Mouse (Mus musculus): ENCODE measurements around the gene Gm21962. TPM values are rescaled to one million over a fixed set of nuclear protein-coding genes. Genes with fewer than 3 reads are reported as not detected.

Gm21962 gene
- polyA plus RNA-seq, 1 experiment: not detected

- TF ChIP-seq POLR2A (IDR thresholded peaks at IDR 0.05; ENCODE audit: borderline replicate concordance, control insufficient read depth, low read depth, low read length) (no peak), CTCF (IDR thresholded peaks at IDR 0.05; ENCODE audit: control insufficient read depth, insufficient read depth, low read length) (no peak)
- Histone ChIP-seq H3K4me1 (ENCODE audit: control insufficient read depth, insufficient read depth, low read length) (no peaks in the 10 kb centered on the region), H3K27ac (ENCODE audit: control insufficient read depth, insufficient read depth, low read depth, low read length, poor library complexity) (no peak overlapping the region), H3K4me3 (replicated peaks; ENCODE audit: control insufficient read depth, low read depth, low read length) (no peak overlapping the region)
- WGBS: 67% methylated on average over 8 of the region's 8 CpGs
Observed at GRCm38 (mm10) chr3:137642137-137642536, 29.2 kb upstream of the Gm21962 start.

GRCm38 (mm10) chr3:137642568-137642967 is 28.8 kb upstream of the Gm21962 start:
- no peak overlapping the region for H3K27ac ChIP-seq (ENCODE audit: control insufficient read depth, insufficient read depth, low read depth, low read length, poor library complexity)
- no peak for TF ChIP-seq CTCF (IDR thresholded peaks at IDR 0.05; ENCODE audit: control insufficient read depth, insufficient read depth, low read length)
- TF ChIP-seq POLR2A (IDR thresholded peaks at IDR 0.05; ENCODE audit: borderline replicate concordance, control insufficient read depth, low read depth, low read length): no peak
- 79% methylated on average over 3 of the region's 3 CpGs for WGBS

GRCm38 (mm10) chr3:137644081-137644480 is 27.2 kb upstream of the Gm21962 start:
- Histone ChIP-seq H3K4me3 (replicated peaks; ENCODE audit: control insufficient read depth, low read depth, low read length) (no peak overlapping the region), H3K27ac (ENCODE audit: control insufficient read depth, insufficient read depth, low read depth, low read length, poor library complexity) (no peak overlapping the region), H3K4me1 (ENCODE audit: control insufficient read depth, insufficient read depth, low read length) (no peaks in the 10 kb centered on the region)
- 60% methylated on average over 3 of the region's 3 CpGs for WGBS
- TF ChIP-seq CTCF (IDR thresholded peaks at IDR 0.05; ENCODE audit: control insufficient read depth, insufficient read depth, low read length) (no peak), POLR2A (IDR thresholded peaks at IDR 0.05; ENCODE audit: borderline replicate concordance, control insufficient read depth, low read depth, low read length) (no peak)

More at GRCm38 (mm10) chr3:137642568-137642967, 28.8 kb upstream of the Gm21962 start:
- Histone ChIP-seq H3K4me3 (replicated peaks; ENCODE audit: control insufficient read depth, low read depth, low read length) (no peak overlapping the region), H3K4me1 (ENCODE audit: control insufficient read depth, insufficient read depth, low read length) (no peaks in the 10 kb centered on the region)

- Histone ChIP-seq H3K27ac (ENCODE audit: control insufficient read depth, insufficient read depth, low read depth, low read length, poor library complexity) (no peak overlapping the region), H3K4me1 (ENCODE audit: control insufficient read depth, insufficient read depth, low read length) (no peaks in the 10 kb centered on the region), H3K4me3 (replicated peaks; ENCODE audit: control insufficient read depth, low read depth, low read length) (no peak overlapping the region)
- TF ChIP-seq POLR2A (IDR thresholded peaks at IDR 0.05; ENCODE audit: borderline replicate concordance, control insufficient read depth, low read depth, low read length): no peak
- TF ChIP-seq CTCF (IDR thresholded peaks at IDR 0.05; ENCODE audit: control insufficient read depth, insufficient read depth, low read length): no peak
- WGBS: 81% methylated on average over 6 of the region's 6 CpGs
Observed at GRCm38 (mm10) chr3:137644947-137645346, 26.4 kb upstream of the Gm21962 start.

GRCm38 (mm10) chr3:137647427-137648100 is 23.8 kb upstream of the Gm21962 start:
- Histone ChIP-seq H3K27ac (ENCODE audit: control insufficient read depth, insufficient read depth, low read depth, low read length, poor library complexity) (no peak overlapping the region), H3K4me3 (replicated peaks; ENCODE audit: control insufficient read depth, low read depth, low read length) (no peak overlapping the region), H3K4me1 (ENCODE audit: control insufficient read depth, insufficient read depth, low read length) (no peaks in the 10 kb centered on the region)
- WGBS: 83% methylated on average over 12 of the region's 12 CpGs
- TF ChIP-seq CTCF (IDR thresholded peaks at IDR 0.05; ENCODE audit: control insufficient read depth, insufficient read depth, low read length): no peak
- no peak for TF ChIP-seq POLR2A (IDR thresholded peaks at IDR 0.05; ENCODE audit: borderline replicate concordance, control insufficient read depth, low read depth, low read length)

GRCm38 (mm10) chr3:137649112-137649511 is 22.2 kb upstream of the Gm21962 start:
- Histone ChIP-seq H3K4me3 (replicated peaks; ENCODE audit: control insufficient read depth, low read depth, low read length) (no peak overlapping the region), H3K27ac (ENCODE audit: control insufficient read depth, insufficient read depth, low read depth, low read length, poor library complexity) (no peak overlapping the region), H3K4me1 (ENCODE audit: control insufficient read depth, insufficient read depth, low read length) (no peaks in the 10 kb centered on the region)
- TF ChIP-seq CTCF (IDR thresholded peaks at IDR 0.05; ENCODE audit: control insufficient read depth, insufficient read depth, low read length): no peak
- TF ChIP-seq POLR2A (IDR thresholded peaks at IDR 0.05; ENCODE audit: borderline replicate concordance, control insufficient read depth, low read depth, low read length): no peak
- 67% methylated on average over 5 of the region's 5 CpGs for WGBS

- 88% methylated on average over 2 of the region's 2 CpGs for WGBS
- TF ChIP-seq POLR2A (IDR thresholded peaks at IDR 0.05; ENCODE audit: borderline replicate concordance, control insufficient read depth, low read depth, low read length): no peak
- TF ChIP-seq CTCF (IDR thresholded peaks at IDR 0.05; ENCODE audit: control insufficient read depth, insufficient read depth, low read length): no peak
- H3K4me1 ChIP-seq (ENCODE audit: control insufficient read depth, insufficient read depth, low read length): no peaks in the 10 kb centered on the region
- H3K27ac ChIP-seq (ENCODE audit: control insufficient read depth, insufficient read depth, low read depth, low read length, poor library complexity): no peak overlapping the region
- H3K4me3 ChIP-seq (replicated peaks; ENCODE audit: control insufficient read depth, low read depth, low read length): no peak overlapping the region
Observed at GRCm38 (mm10) chr3:137652853-137653252, 18.5 kb upstream of the Gm21962 start.

- H3K4me1 ChIP-seq (ENCODE audit: control insufficient read depth, insufficient read depth, low read length): no peaks in the 10 kb centered on the region
- WGBS: 4% methylated on average over 3 of the region's 3 CpGs
- H3K4me3 ChIP-seq (replicated peaks; ENCODE audit: control insufficient read depth, low read depth, low read length): no peak overlapping the region
- no peak overlapping the region for H3K27ac ChIP-seq (ENCODE audit: control insufficient read depth, insufficient read depth, low read depth, low read length, poor library complexity)
- no peak for TF ChIP-seq CTCF (IDR thresholded peaks at IDR 0.05; ENCODE audit: control insufficient read depth, insufficient read depth, low read length)
- TF ChIP-seq POLR2A (IDR thresholded peaks at IDR 0.05; ENCODE audit: borderline replicate concordance, control insufficient read depth, low read depth, low read length): no peak
Observed at GRCm38 (mm10) chr3:137680923-137681322, 9.6 kb downstream of the Gm21962 start.
